Mouse (Mus musculus): ENCODE results near the gene Slc3a2.
"Not testable (repeated sequence)": the region's sequence is repeated elsewhere in the genome, so short reads cannot be mapped to it uniquely, and the experiment has no call there.

Gene Slc3a2

GRCm38 (mm10) chr19:8726609-8727390, 3.6 kb upstream of the Slc3a2 start:
- no peak for DNase-seq

DNA sequence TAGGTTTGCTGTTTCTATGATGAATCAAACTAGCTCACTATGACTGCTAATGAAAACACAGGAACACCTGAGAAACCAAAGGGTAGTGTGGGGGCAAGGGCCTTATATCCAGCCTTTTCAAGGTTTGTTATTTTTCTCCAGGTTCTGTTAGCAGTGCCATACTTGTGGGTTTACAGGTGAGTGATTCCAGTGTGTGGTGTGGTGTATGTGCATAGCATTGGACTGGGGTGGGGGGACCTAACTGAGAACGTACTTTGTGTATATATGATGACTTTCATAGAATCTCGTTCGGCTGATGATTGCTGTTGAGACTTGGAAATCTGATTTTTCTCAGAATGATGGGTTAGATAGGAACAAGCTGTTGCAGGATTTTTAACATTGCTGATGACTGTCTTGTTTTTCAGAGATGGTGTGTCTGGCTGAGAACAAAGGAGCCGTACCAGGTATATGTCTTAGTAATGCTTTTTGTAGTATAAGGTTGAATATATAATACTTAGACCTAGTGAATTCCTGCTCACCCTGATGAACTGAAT, 2.0 kb upstream of the Slc3a2 start:
- DNase-seq, result no peak

GRCm38 (mm10) chr19:8724392-8724791, 1.2 kb upstream of the Slc3a2 start:
- no peak for DNase-seq

DNA sequence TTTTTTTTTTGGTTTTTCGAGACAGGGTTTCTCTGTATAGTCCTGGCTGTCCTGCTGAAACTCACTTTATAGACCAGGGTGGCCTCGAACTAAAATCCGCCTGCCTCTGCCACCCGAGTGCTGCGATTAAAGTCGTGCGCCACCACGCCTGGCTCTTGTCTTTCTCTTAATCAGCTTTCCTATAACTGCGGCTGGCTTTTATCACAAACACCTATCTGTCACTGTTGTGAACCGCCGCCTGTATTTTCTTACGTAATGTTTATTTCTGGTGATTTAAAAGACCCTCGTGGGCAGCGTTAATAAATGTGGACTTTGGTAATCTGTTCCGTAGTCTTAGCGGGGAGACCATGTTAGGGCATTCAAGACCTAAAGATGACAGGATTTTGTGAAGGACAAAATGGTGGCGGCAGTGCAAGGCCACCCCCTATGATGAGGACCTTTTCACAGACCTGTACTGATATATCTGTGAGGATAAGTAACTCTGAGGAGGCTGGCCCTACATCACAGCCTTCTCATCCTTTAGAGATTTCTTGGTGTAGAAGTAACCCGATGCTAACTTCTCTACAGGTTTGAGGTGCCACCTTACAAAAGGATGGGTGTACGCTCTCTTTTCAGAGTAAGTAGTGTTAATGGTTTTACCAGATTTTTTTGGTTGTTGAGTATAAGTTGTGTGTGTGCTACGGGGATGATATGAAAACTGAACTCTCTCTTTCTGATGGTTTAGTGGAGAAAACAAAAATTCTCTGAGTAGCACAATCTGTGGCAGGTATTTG, 591 bp upstream of the Slc3a2 start:
- no peak for DNase-seq

DNA sequence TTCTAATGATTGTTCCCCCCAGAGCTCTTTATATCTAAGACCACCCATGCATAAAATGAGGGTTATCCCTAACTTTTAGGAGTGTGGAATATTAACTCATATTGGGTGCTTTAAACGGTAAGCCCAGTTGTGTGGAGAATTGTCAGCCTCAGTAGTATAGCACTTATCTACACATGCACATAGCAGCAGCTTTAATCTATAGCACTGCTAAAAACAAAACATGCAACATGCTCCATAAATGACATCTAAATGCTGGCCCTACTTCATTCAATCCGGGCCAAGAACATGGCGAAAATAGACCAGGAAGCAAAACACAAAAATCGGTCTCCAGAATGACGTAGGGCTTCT, 636 bp downstream of the Slc3a2 start:
- no peak for DNase-seq

DNA sequence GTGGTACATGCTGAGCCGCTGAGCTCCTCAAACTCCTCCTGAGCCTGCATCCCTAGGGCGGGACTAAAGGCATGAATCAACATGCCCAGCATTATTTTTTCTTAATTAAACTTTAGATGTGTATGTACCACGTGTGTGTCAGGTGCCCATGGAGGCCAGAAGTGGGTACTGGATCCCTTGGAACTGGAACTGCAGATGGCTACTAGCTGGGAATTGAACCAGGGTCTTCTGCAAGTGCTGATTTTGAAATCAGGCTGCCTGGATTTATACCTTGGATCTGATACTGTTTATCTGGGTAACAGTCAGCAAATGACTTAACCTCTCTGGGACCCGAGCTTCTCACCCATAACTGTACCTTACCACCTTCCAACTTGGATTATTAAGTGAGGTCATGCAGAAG, 1.1 kb downstream of the Slc3a2 start:
- no peak for DNase-seq

DNA sequence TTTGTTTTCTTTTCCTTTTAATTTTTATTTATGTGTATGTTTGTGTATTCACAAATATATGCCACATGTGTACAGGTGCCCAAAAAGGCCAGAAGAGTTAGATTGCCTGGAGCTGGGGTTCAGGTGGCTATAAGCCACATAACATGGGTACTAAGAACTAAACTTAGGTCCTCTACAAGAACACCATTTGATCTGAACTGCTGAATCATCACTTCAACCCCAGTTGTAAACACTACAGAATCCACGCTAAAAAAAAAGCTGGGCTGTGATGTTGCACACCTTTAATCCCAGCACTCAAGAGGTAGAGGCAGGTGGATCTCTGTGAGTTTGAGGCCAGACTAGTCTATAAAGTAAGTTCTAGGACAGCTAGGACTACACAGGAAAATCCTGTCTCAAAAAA, 1.8 kb downstream of the Slc3a2 start:
- DNase-seq, result no peak

DNA sequence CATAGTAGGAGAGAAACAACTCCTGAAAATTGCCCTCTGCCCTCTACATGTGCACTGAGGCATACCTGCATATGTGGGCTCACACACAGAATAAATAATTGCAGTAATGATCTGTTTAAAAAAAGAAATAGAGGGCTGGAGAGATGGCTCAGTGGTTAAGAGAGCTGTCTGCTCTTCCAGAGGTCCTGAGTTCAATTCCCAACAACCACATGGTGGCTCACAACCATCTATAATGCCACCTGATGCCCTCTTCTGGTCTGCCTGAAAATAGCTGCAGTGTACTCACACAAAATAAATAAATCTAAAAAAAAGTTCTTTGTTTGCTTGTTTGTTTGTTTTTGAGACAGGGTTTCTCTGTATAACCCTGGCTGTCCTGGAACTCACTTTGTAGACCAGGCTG, 4.1 kb downstream of the Slc3a2 start:
- DNase-seq, result not testable (repeated sequence)

- DNase-seq, result peak; percentile 24 to 46
Observed at GRCm38 (mm10) chr19:8718357-8718756, 4.8 kb downstream of the Slc3a2 start.

GRCm38 (mm10) chr19:8716767-8717475, 6.2 kb downstream of the Slc3a2 start:
- no peak for DNase-seq

DNA sequence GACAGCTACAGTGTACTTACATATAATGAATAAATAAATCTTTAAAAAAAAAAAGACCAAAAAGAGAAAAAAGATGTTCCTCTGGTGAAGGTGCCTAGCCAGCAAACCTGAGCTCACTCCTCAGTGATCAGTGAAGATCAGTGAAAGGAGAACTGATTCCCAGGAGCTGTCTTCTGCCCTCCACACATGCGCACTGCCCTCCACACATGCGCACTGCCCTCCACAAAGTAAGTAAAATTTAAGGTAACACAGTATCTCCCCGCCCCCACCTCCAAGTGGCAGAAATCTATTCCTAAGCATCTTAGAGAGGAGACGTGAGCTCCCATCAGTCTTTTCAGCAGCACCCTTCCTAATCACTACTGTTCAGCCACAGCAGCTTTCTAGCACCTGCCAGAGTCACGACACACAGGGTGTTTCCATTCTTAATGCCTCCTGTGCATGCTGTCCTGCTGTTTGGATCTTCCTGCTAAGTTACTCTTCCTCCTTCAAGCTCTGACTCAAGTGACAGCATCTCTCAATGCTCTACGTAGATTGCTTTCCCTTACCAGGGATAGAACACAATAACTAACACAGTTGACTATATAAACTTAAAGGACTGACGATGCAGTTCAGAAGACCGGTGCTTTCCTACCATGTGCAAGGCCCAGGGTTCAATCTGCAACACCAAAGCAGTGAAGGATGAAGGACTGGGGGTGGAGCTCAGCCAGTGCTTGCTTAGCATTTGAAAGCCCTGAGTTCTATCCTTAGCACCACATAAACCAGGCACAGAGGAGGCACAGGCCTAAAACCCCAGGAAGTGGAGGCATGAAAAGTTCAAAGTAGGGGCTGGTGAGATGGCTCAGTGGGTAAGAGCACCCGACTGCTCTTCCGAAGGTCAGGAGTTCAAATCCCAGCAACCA, 7.1 kb downstream of the Slc3a2 start:
- DNase-seq, result no peak

GRCm38 (mm10) chr19:8714653-8715481, 8.3 kb downstream of the Slc3a2 start:
- DNase-seq, result no peak

GRCm38 (mm10) chr19:8713997-8714652, 9.0 kb downstream of the Slc3a2 start:
- DNase-seq, result no peak

DNA sequence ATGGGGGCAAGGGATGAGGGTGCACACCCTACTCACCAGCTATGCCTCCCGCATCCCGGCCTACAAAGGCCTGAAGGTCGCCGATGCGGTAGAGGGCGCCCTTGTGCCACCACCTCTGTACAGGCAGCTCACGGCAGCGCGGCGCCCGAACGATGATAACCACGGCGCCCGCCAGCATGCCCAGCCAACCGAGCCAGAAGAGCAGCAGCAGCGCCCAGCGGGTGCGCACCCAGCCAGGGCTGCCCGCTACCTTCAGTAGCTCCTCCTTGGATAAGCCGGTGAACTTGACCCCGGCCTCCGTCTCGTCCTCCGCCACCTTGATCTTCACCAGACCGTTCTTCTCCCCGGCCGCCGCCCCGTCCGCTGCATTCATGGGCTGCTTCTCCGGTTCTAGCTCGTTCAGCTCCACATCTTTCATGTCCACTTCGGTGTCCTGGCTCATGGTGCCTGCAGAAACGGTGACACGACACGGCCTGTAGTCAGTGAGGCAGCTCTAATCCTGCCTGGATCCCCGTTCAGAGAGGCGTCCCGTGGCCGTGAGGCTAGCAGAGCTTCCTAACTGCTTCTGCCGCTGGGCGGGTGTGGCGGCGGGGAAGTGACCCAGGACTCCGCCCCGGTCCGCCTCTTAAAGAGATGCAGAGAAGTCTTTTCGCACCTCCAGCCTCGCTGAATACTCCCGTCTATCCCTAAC, 9.7 kb downstream of the Slc3a2 start:
- DNase-seq, result peak; percentile 90 to 96

DNA sequence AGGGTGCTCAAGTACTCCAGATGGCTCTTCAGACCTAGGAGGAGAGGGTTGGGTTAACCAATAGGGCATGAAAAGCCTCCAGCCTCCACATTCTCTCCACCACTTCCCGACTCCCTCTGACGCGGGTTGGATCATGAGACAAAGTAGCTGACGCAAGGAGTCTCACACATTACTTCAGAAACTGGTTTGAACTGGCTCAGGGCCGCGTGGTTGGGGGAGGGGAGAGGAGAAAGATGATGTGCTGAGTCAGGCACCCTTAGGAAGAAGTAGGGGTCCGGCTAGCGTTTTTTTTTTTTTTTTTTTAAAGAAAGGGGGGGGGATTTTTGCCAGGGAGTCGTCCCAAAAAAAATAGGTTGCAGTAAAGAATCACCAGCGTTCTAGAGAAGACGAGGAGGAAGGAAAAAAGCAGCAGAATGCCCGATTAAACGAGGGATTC, 10.3 kb downstream of the Slc3a2 start:
- peak; percentile 35 to 44 for DNase-seq

GRCm38 (mm10) chr19:8711949-8712869, 11.0 kb downstream of the Slc3a2 start:
- peak; percentile 26 to 37 for DNase-seq

DNA sequence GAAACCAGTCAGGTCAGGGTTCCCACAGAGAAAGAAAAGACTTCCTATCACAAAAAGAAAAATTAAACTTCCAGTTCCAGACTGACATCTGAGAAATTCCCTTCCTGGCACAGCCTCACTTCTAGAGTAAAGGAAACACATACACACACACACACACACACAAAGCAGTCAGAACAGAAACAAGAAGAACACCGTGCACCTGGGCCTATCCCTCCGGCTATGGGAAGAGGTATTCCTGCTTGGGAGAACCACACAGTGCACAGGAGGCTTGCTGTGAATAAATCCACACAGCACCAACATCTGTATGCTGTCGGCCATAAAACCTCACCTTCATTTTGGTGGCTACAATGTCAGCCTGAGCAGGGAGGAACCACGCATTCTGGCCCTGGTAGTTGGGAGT, 11.7 kb downstream of the Slc3a2 start:
- no peak for DNase-seq

DNA sequence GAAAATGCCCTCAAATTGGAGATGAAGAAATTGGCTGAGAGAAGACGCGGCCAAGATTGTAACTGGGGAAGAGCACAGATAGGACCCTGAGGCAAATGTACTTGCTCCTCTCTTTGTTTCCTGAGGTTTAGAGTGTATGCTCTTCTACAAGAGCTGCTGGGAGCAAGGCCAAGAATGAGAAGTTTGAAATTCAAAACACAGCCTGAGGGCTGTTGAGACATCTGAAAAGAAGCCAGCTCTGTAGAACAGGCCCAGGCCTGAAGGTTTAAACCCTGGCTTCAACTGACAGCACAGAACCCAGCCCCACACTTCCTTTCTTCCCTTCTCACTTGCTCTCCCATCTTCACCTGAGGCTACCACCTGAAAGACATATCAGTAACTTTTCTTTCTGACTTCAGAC, 13.1 kb downstream of the Slc3a2 start:
- no peak for DNase-seq

GRCm38 (mm10) chr19:8708954-8709353, 14.2 kb downstream of the Slc3a2 start:
- no peak for DNase-seq
